Mouse (Mus musculus) layer of hippocampus, postnatal 10 days (tissue): ENCODE measurements around the gene Olfr295. TPM values are rescaled to one million over a fixed set of nuclear protein-coding genes. Genes with fewer than 3 reads are reported as not detected.

Experiments used
- DNase-seq, 2 experiments: peaks; one replicate each; pipeline ENCODE4 v3.0.0; 2021; ENCODE audit warnings: low spot score in 2 of 2
- long read RNA-seq: library from polyadenylated mRNA; stranded (forward); transcript quantifications from one replicate; pipeline ENCODE4 v2.0.0, GENCODE M21; 2023
- total RNA-seq, 2 experiments: library from RNA; stranded (reverse); gene quantifications; 2 replicates each; pipeline ENCODE4 v1.2.3; 2021

The Olfr295 gene
- not detected for total RNA-seq
- long read RNA-seq: 0 reads

DNA sequence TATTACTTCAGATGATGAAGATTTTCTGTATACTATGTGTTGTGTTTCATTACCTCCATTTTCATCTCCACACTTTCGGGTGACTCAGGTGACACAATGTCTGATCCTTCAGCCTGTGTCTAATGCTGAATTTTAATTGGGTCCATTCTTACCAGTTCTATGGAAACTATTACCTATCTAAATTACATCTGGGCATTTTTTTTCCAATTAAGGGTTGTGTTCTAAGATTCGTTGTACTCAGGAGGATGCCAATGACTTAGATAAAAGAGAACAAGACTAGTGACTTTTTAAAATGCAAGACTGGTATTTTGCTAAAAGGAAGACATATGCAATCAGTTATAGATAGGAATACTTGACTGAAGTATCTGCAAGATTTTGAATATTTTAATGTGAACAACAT, at the start of gene Olfr295:
Gene Olfr295 (plus strand): TSS at position 301 of the 400 bp plus-strand sequence.
- DNase-seq: no peak

DNA sequence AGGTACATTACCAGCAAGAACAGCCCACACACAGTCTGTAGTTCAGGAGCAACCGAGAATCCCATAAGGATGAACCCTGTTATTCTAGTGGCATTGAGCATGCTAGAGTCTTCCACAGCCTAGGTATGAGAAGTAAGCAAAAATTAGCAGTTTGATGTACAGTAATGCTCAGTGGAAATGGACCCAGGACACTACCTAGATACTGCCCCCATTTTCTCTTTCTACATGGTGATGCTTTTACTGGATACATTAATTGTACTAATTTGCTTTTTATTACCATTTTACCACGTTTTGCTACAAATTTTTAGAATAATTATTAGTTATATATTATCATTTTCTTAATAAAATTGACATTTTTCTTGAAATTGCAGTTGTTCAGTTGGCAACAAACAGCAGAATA, 32.9 kb downstream of the Olfr295 start, which contains the start of gene Olfr294:
Gene Olfr294 (minus strand): TSS at position 101 of the 400 bp plus-strand sequence.
- no peak for DNase-seq

Other genes starting within 250 kb of the Olfr295 start
- gene Olfr307, start 246.3 kb upstream of the Olfr295 start, total RNA-seq: not detected
- not detected for gene Olfr305, start 216.9 kb upstream of the Olfr295 start, total RNA-seq
- gene Olfr304, start 197.2 kb upstream of the Olfr295 start, total RNA-seq: not detected
- gene Olfr303, start 186.1 kb upstream of the Olfr295 start, total RNA-seq: not detected
- gene Olfr301, start 180.0 kb upstream of the Olfr295 start, total RNA-seq: not detected
- not detected for gene Olfr299, start 123.9 kb upstream of the Olfr295 start, total RNA-seq
- not detected for gene Olfr298, start 91.4 kb upstream of the Olfr295 start, total RNA-seq
- gene Olfr297, start 63.9 kb upstream of the Olfr295 start, total RNA-seq: not detected
- gene Olfr294, start 32.8 kb downstream of the Olfr295 start, total RNA-seq: not detected
- gene Olfr293, start 65.2 kb downstream of the Olfr295 start, total RNA-seq: not detected
- not detected for gene Olfr292, start 104.5 kb downstream of the Olfr295 start, total RNA-seq
- gene Folh1, start 192.1 kb downstream of the Olfr295 start, total RNA-seq: 1 to 10 TPM; 5.0 to 5.5 TPM
- gene Vmn2r77, start 211.2 kb downstream of the Olfr295 start, total RNA-seq: not detected